ENCODE assay signal across 30 mouse cellular contexts in genomic region chr12:54838931-54839330, GRCm38 (mm10).
"Had no signal": no experiment of that assay in that cellular context is flagged by ENCODE, and none has a peak within 500 bp of the region (broad histone marks: within the 10 kb centered on the region; RNA-seq: fewer than 3 reads in every experiment).

No protein-coding gene starts in this region.

- ATAC-seq: liver, embryonic 12.5 days; liver, postnatal 0 days; lung, postnatal 0 days; midbrain, embryonic 13.5 days; midbrain, embryonic 15.5 days; midbrain, embryonic 16.5 days had no signal

- H3K4me3 ChIP-seq: left cerebral cortex, adult 2 months; limb, embryonic 10.5 days; limb, embryonic 12.5 days; limb, embryonic 13.5 days; limb, embryonic 15.5 days; liver, embryonic 12.5 days; liver, embryonic 13.5 days; liver, embryonic 15.5 days; lung, embryonic 15.5 days; megakaryocyte, embryonic 14.5 days; midbrain, embryonic 10.5 days; midbrain, embryonic 12.5 days; midbrain, embryonic 13.5 days; midbrain, embryonic 15.5 days; myocyte; neural tube, embryonic 12.5 days had no signal

- H3K9ac ChIP-seq: limb, embryonic 12.5 days; limb, embryonic 13.5 days; limb, embryonic 15.5 days; liver, embryonic 12.5 days; liver, embryonic 13.5 days; liver, embryonic 14.5 days; liver, embryonic 15.5 days; liver, postnatal 0 days; lung, embryonic 14.5 days; lung, embryonic 15.5 days; midbrain, embryonic 12.5 days; midbrain, embryonic 13.5 days; midbrain, embryonic 15.5 days; neural tube, embryonic 12.5 days had no signal

- H3K4me2 ChIP-seq: limb, embryonic 12.5 days; limb, embryonic 13.5 days; limb, embryonic 15.5 days; liver, embryonic 12.5 days; liver, embryonic 13.5 days; liver, embryonic 15.5 days; lung, embryonic 14.5 days; lung, embryonic 15.5 days; midbrain, embryonic 12.5 days; midbrain, embryonic 13.5 days; midbrain, embryonic 15.5 days; neural tube, embryonic 12.5 days had no signal

- H3K9me3 ChIP-seq: limb, embryonic 10.5 days; limb, embryonic 12.5 days; limb, embryonic 13.5 days; limb, embryonic 15.5 days; liver, embryonic 12.5 days; liver, embryonic 13.5 days; liver, embryonic 15.5 days; lung, embryonic 15.5 days; megakaryocyte, embryonic 14.5 days; midbrain, embryonic 10.5 days; midbrain, embryonic 12.5 days; midbrain, embryonic 13.5 days; midbrain, embryonic 15.5 days; neural tube, embryonic 12.5 days had no signal

- H3K36me3 ChIP-seq: limb, embryonic 10.5 days; limb, embryonic 12.5 days; limb, embryonic 13.5 days; limb, embryonic 15.5 days; liver, embryonic 12.5 days; liver, embryonic 13.5 days; liver, embryonic 15.5 days; lung, embryonic 15.5 days; midbrain, embryonic 10.5 days; midbrain, embryonic 12.5 days; midbrain, embryonic 13.5 days; midbrain, embryonic 15.5 days; neural tube, embryonic 12.5 days had no signal

- H3K27ac ChIP-seq: left cerebral cortex, adult 2 months; limb, embryonic 10.5 days; limb, embryonic 12.5 days; limb, embryonic 13.5 days; limb, embryonic 15.5 days; liver, embryonic 12.5 days; liver, embryonic 13.5 days; liver, embryonic 14.5 days; liver, embryonic 15.5 days; lung, embryonic 15.5 days; macrophage; midbrain, embryonic 10.5 days; midbrain, embryonic 12.5 days; midbrain, embryonic 13.5 days; midbrain, embryonic 15.5 days; neural tube, embryonic 12.5 days had no signal

- H3K27me3 ChIP-seq: limb, embryonic 12.5 days; limb, embryonic 13.5 days; limb, embryonic 15.5 days; liver, embryonic 12.5 days; liver, embryonic 13.5 days; liver, embryonic 15.5 days; lung, embryonic 15.5 days; megakaryocyte, embryonic 14.5 days; midbrain, embryonic 12.5 days; midbrain, embryonic 13.5 days; midbrain, embryonic 15.5 days; neural tube, embryonic 12.5 days had no signal

- DNase-seq: left cerebral cortex, postnatal 4 days; liver, embryonic 13.5 days; liver, postnatal 0 days; lung, adult 18-20 months; lung, adult 2 months; lung, embryonic 14.5 days; lung, postnatal 10 days; lung, postnatal 14 days; lung, postnatal 36 days; lung, postnatal 4 days; midbrain, embryonic 14.5 days had no signal
